Mouse (Mus musculus) MEL (cell line): ENCODE measurements around the gene Robo1. TPM values are rescaled to one million over a fixed set of nuclear protein-coding genes. Genes with fewer than 3 reads are reported as not detected.

Source experiments
- DNase-seq: peaks from one replicate; pipeline ENCODE4 v3.0.0; 2011; ENCODE audit warnings: low read depth, low spot score
- H3K27ac ChIP-seq: 2 replicates; pipeline ENCODE4 v1.5.1; 2012; ENCODE audit warnings: low read depth, mild to moderate bottlenecking, control low read depth, low read length, moderate library complexity; ENCODE audit not compliant: control insufficient read depth
- H3K27me3 ChIP-seq, 2 experiments: fragments of 150-350 bp in 1 of 2; sonication (generic) in 1 of 2; 2 replicates each; pipeline ENCODE4 v1.6.1; 2012; ENCODE audit warnings: low read length in 2 of 2, mild to moderate bottlenecking in 2 of 2, improper control_type of control experiment in 1 of 2, moderate library complexity in 1 of 2; ENCODE audit not compliant: insufficient read depth in 2 of 2, control insufficient read depth in 1 of 2
- H3K36me3 ChIP-seq, 2 experiments: 2 replicates each; pipeline ENCODE4 v1.6.1; 2012 to 2014; ENCODE audit warnings: low read length in 2 of 2, improper control_type of control experiment in 1 of 2, inconsistent platforms in 1 of 2, mild to moderate bottlenecking in 1 of 2; ENCODE audit not compliant: insufficient read depth in 2 of 2, control insufficient read depth in 1 of 2
- H3K4me1 ChIP-seq, 2 experiments: fragments of 150-350 bp in 1 of 2; sonication (generic) in 1 of 2; 2 replicates each; pipeline ENCODE4 v1.6.1; 2012; ENCODE audit warnings: low read length in 2 of 2, improper control_type of control experiment in 1 of 2, mild to moderate bottlenecking in 1 of 2; ENCODE audit not compliant: insufficient read depth in 2 of 2, control insufficient read depth in 1 of 2
- H3K4me3 ChIP-seq, 2 experiments: fragments of 150-350 bp in 1 of 2; sonication (generic) in 1 of 2; 2 replicates each; pipeline ENCODE4 v1.5.1; 2012; ENCODE audit warnings: low read depth in 2 of 2, low read length in 2 of 2, mild to moderate bottlenecking in 2 of 2, moderate library complexity in 2 of 2, control low read depth in 1 of 2, improper control_type of control experiment in 1 of 2; ENCODE audit not compliant: control insufficient read depth in 1 of 2, insufficient read depth in 1 of 2
- H3K79me2 ChIP-seq: 2 replicates; pipeline ENCODE4 v1.6.1; 2012; ENCODE audit warnings: mild to moderate bottlenecking, low read length, moderate library complexity; ENCODE audit not compliant: control insufficient read depth, poor library complexity, insufficient read depth
- H3K9ac ChIP-seq: 2 replicates; pipeline ENCODE4 v1.6.1; 2012; ENCODE audit warnings: low read depth, mild to moderate bottlenecking, control low read depth, low read length, moderate library complexity; ENCODE audit not compliant: control insufficient read depth, poor library complexity, severe bottlenecking
- H3K9me3 ChIP-seq: fragments of 150-350 bp; sonication (generic); replicated peaks from 2 replicates; pipeline ENCODE4 v1.6.1; 2012; ENCODE audit warnings: mild to moderate bottlenecking, low read length, improper control_type of control experiment, moderate library complexity; ENCODE audit not compliant: insufficient read depth
- BHLHE40 ChIP-seq: IDR thresholded peaks from 2 replicates; pipeline ENCODE4 v1.6.1; 2012; ENCODE audit warnings: low read depth, mild to moderate bottlenecking, inconsistent platforms, low read length, improper control_type of control experiment, borderline replicate concordance
- CHD1 ChIP-seq: IDR thresholded peaks from 2 replicates; pipeline ENCODE4 v1.6.1; 2012; ENCODE audit warnings: low read depth, mild to moderate bottlenecking, inconsistent platforms, low read length, improper control_type of control experiment
- CHD2 ChIP-seq: IDR thresholded peaks from 2 replicates; pipeline ENCODE4 v1.6.1; 2011; ENCODE audit warnings: low read length, improper control_type of control experiment
- CTCF ChIP-seq, 3 experiments: IDR thresholded peaks in 2 of 3; conservative IDR thresholded peaks in 1 of 3; 2 replicates each; pipeline ENCODE4 v1.5.1; 2011 to 2012; ENCODE audit warnings: low read length in 3 of 3, low read depth in 2 of 3, mild to moderate bottlenecking in 2 of 3, improper control_type of control experiment in 1 of 3, inconsistent platforms in 1 of 3, mixed read lengths in 1 of 3, moderate library complexity in 1 of 3; ENCODE audit not compliant: control insufficient read depth in 1 of 3, insufficient read depth in 1 of 3, poor library complexity in 1 of 3, severe bottlenecking in 1 of 3
- EP300 ChIP-seq, 2 experiments: IDR thresholded peaks; 2 replicates each; pipeline ENCODE4 v1.6.1; 2011; ENCODE audit warnings: improper control_type of control experiment in 2 of 2, low read length in 2 of 2, low read depth in 1 of 2, mild to moderate bottlenecking in 1 of 2
- ETS1 ChIP-seq: IDR thresholded peaks from 2 replicates; pipeline ENCODE4 v1.6.1; 2012; ENCODE audit warnings: low read depth, mild to moderate bottlenecking, inconsistent platforms, low read length, improper control_type of control experiment, moderate library complexity
- GATA1 ChIP-seq: IDR thresholded peaks from 2 replicates; pipeline ENCODE4 v1.6.1; 2011; ENCODE audit warnings: low read depth, low read length, improper control_type of control experiment
- HCFC1 ChIP-seq: IDR thresholded peaks from 2 replicates; pipeline ENCODE4 v1.6.1; 2012; ENCODE audit warnings: low read depth, mild to moderate bottlenecking, inconsistent platforms, low read length, improper control_type of control experiment, moderate library complexity
- JUND ChIP-seq: IDR thresholded peaks from 2 replicates; pipeline ENCODE4 v1.6.1; 2011; ENCODE audit warnings: low read depth, mild to moderate bottlenecking, improper control_type of control experiment, low read length
- KAT2A ChIP-seq: conservative IDR thresholded peaks from 2 replicates; pipeline ENCODE4 v1.6.1; 2012; ENCODE audit warnings: low read depth, low read length, improper control_type of control experiment, inconsistent platforms
- MAFK ChIP-seq: IDR thresholded peaks from 2 replicates; pipeline ENCODE4 v1.6.1; 2011; ENCODE audit warnings: low read depth, mild to moderate bottlenecking, low read length, improper control_type of control experiment, borderline replicate concordance
- MAX ChIP-seq: IDR thresholded peaks from 2 replicates; pipeline ENCODE4 v1.6.1; 2011; ENCODE audit warnings: low read length, improper control_type of control experiment
- MAZ ChIP-seq: IDR thresholded peaks from 2 replicates; pipeline ENCODE4 v1.6.1; 2012; ENCODE audit warnings: low read depth, mild to moderate bottlenecking, inconsistent platforms, low read length, improper control_type of control experiment
- MEF2A ChIP-seq: IDR thresholded peaks from 2 replicates; pipeline ENCODE4 v1.6.1; 2014; ENCODE audit warnings: low read depth, mild to moderate bottlenecking, inconsistent platforms, low read length, improper control_type of control experiment; ENCODE audit not compliant: poor library complexity, insufficient replicate concordance, severe bottlenecking; ENCODE audit errors: extremely low read depth
- MYC ChIP-seq: IDR thresholded peaks from 2 replicates; pipeline ENCODE4 v1.6.1; 2011; ENCODE audit warnings: low read depth, mild to moderate bottlenecking, low read length, improper control_type of control experiment, moderate library complexity
- NELFE ChIP-seq: IDR thresholded peaks from 2 replicates; pipeline ENCODE4 v1.6.1; 2011; ENCODE audit warnings: low read depth, low read length, improper control_type of control experiment
- NRF1 ChIP-seq: IDR thresholded peaks from 2 replicates; pipeline ENCODE4 v1.6.1; 2014; ENCODE audit warnings: low read depth, mild to moderate bottlenecking, inconsistent platforms, low read length, improper control_type of control experiment, moderate library complexity; ENCODE audit not compliant: poor library complexity, insufficient read depth, severe bottlenecking
- POLR2A ChIP-seq, 2 experiments: IDR thresholded peaks; 2 replicates each; pipeline ENCODE4 v1.6.1; 2011 to 2012; ENCODE audit warnings: low read length in 2 of 2, mild to moderate bottlenecking in 2 of 2, control low read depth in 1 of 2, improper control_type of control experiment in 1 of 2, low read depth in 1 of 2, moderate library complexity in 1 of 2; ENCODE audit not compliant: control insufficient read depth in 1 of 2, insufficient read depth in 1 of 2, poor library complexity in 1 of 2
- POLR2AphosphoS2 ChIP-seq: IDR thresholded peaks from 2 replicates; pipeline ENCODE4 v1.6.1; 2011; ENCODE audit warnings: low read length, improper control_type of control experiment
- POLR2AphosphoS5 ChIP-seq: IDR thresholded peaks from 2 replicates; pipeline ENCODE4 v1.6.1; 2012; ENCODE audit warnings: low read depth, borderline replicate concordance, mild to moderate bottlenecking, inconsistent platforms, low read length, moderate library complexity, mixed read lengths
- RCOR1 ChIP-seq: IDR thresholded peaks from 2 replicates; pipeline ENCODE4 v1.6.1; 2012; ENCODE audit warnings: low read depth, mild to moderate bottlenecking, inconsistent platforms, low read length, improper control_type of control experiment
- SIN3A ChIP-seq: IDR thresholded peaks from 2 replicates; pipeline ENCODE4 v1.6.1; 2012; ENCODE audit warnings: low read length, improper control_type of control experiment, inconsistent platforms
- SMC3 ChIP-seq: IDR thresholded peaks from 2 replicates; pipeline ENCODE4 v1.6.1; 2011; ENCODE audit warnings: low read depth, low read length, improper control_type of control experiment
- TAL1 ChIP-seq: IDR thresholded peaks from 2 replicates; pipeline ENCODE4 v1.6.1; 2012; ENCODE audit warnings: mild to moderate bottlenecking, inconsistent platforms, low read length, moderate library complexity, mixed read lengths
- TBP ChIP-seq: IDR thresholded peaks from 2 replicates; pipeline ENCODE4 v1.8.0; 2011; ENCODE audit warnings: low read depth, low read length, improper control_type of control experiment
- TCF12 ChIP-seq: IDR thresholded peaks from 2 replicates; pipeline ENCODE4 v1.6.1; 2014; ENCODE audit warnings: low read depth, mild to moderate bottlenecking, inconsistent platforms, low read length, improper control_type of control experiment, moderate library complexity
- UBTF ChIP-seq: IDR thresholded peaks from 2 replicates; pipeline ENCODE4 v1.6.1; 2012; ENCODE audit warnings: low read depth, mild to moderate bottlenecking, inconsistent platforms, low read length, improper control_type of control experiment, moderate library complexity, borderline replicate concordance; ENCODE audit not compliant: insufficient read depth
- USF1 ChIP-seq: IDR thresholded peaks from 2 replicates; pipeline ENCODE4 v1.6.1; 2014; ENCODE audit warnings: low read depth, mild to moderate bottlenecking, inconsistent platforms, low read length, improper control_type of control experiment, moderate library complexity
- ZC3H11A ChIP-seq: IDR thresholded peaks from 2 replicates; pipeline ENCODE4 v1.6.1; 2012; ENCODE audit warnings: low read depth, mild to moderate bottlenecking, inconsistent platforms, low read length, improper control_type of control experiment
- ZKSCAN1 ChIP-seq: IDR thresholded peaks from 2 replicates; pipeline ENCODE4 v1.6.1; 2012; ENCODE audit warnings: low read depth, mild to moderate bottlenecking, inconsistent platforms, low read length, improper control_type of control experiment, moderate library complexity
- ZMIZ1 ChIP-seq: IDR thresholded peaks from 2 replicates; pipeline ENCODE4 v1.6.1; 2012; ENCODE audit warnings: low read depth, mild to moderate bottlenecking, inconsistent platforms, low read length, improper control_type of control experiment, moderate library complexity
- polyA plus RNA-seq, 2 experiments: library from polyadenylated mRNA; stranded (reverse) in 1 of 2; unstranded in 1 of 2; fragments of >175 nt in 1 of 2; fragments of >200 nt in 1 of 2; gene quantifications; 2 replicates each; pipeline versions ENCODE4 v1.2.1 to v1.2.4; 2012; ENCODE audit warnings: low replicate concordance in 2 of 2, low read depth in 1 of 2; ENCODE audit not compliant: insufficient read length in 2 of 2, insufficient read depth in 1 of 2, missing spikeins in 1 of 2
- total RNA-seq: library from RNA; depleted of rRNA; stranded (reverse); fragments of 300-350 nt; gene quantifications from 2 replicates; pipeline ENCODE4 v1.2.3, GENCODE M21; 2012

Gene Robo1
- total and polyA plus RNA-seq, 3 experiments, result not detected

DNA sequence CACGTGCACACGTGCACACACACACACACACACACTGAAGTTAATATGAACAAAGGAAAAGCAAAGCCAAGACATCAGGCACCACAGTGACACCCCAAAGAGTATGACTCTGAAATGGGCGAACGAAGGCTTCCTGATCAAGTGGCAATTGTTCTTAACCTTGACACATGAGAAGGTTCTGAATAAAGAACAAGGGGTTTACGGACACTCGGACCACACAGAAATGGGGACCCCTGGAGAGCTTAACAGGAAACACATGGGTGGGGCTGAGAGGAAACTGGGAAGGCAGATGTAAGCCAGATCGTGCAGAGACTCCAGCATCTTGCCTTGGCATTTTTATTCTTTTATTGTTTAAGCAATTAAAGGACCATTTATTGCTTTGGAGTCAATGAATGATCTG, 703.2 kb downstream of the Robo1 start:
- Histone ChIP-seq H3K9me3 (no peaks in the 10 kb centered on the region), H3K36me3 (no peaks in the 10 kb centered on the region), H3K9ac (no peak overlapping the region), H3K27ac (no peak overlapping the region), H3K4me3 (no peak overlapping the region), H3K4me1 (no peaks in the 10 kb centered on the region), H3K27me3 (no peaks in the 10 kb centered on the region), H3K79me2 (no peaks in the 10 kb centered on the region)
- no peak for DNase-seq
- TF ChIP-seq POLR2A (IDR thresholded peaks at IDR 0.05; ENCODE audit: control insufficient read depth in 1 of 2, insufficient read depth in 1 of 2, low read depth in 1 of 2, low read length in 2 of 2, poor library complexity in 1 of 2) (no peak), MAX (no peak), USF1 (no peak), KAT2A (no peak), JUND (no peak), TCF12 (no peak), MAFK (no peak), SIN3A (no peak), EP300 (IDR thresholded peaks at IDR 0.05; ENCODE audit: low read depth in 1 of 2, low read length in 2 of 2) (no peak), SMC3 (no peak), RCOR1 (no peak), GATA1 (no peak), HCFC1 (no peak), POLR2AphosphoS2 (no peak), UBTF (no peak), TAL1 (no peak), ZMIZ1 (no peak), CTCF (IDR thresholded peaks at IDR 0.05 in 2 of 3, conservative IDR thresholded peaks at IDR 0.05 in 1 of 3; ENCODE audit: control insufficient read depth in 1 of 3, insufficient read depth in 1 of 3, low read depth in 2 of 3, low read length in 3 of 3, poor library complexity in 1 of 3, severe bottlenecking in 1 of 3) (no peak), ZKSCAN1 (no peak), ETS1 (no peak)

DNA sequence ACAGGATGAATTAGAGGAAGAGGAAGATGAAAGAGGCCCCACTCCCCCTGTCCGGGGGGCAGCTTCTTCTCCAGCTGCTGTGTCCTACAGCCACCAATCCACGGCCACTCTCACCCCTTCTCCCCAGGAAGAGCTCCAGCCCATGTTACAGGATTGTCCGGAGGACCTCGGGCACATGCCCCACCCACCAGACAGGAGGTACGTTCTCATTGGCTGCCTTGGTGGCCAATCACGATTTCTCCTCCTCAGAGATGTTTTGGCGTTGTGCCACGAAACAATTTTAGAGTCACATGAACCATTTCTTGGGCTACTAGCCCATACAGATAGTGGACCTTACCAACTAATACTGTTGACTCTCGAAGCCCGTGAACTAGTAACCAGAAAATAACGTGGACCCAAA, 704.8 kb downstream of the Robo1 start:
- Histone ChIP-seq H3K27ac (no peak overlapping the region), H3K9me3 (no peaks in the 10 kb centered on the region), H3K36me3 (no peaks in the 10 kb centered on the region), H3K27me3 (no peaks in the 10 kb centered on the region), H3K4me3 (no peak overlapping the region), H3K79me2 (no peaks in the 10 kb centered on the region), H3K9ac (no peak overlapping the region), H3K4me1 (no peaks in the 10 kb centered on the region)
- TF ChIP-seq TCF12, result no peak
- TF ChIP-seq TBP, result no peak
- TF ChIP-seq NRF1, result no peak
- no peak for TF ChIP-seq POLR2AphosphoS2
- no peak for TF ChIP-seq UBTF
- TF ChIP-seq GATA1, result no peak
- no peak for TF ChIP-seq MAZ
- TF ChIP-seq BHLHE40, result no peak
- TF ChIP-seq CHD1, result no peak
- TF ChIP-seq CTCF (IDR thresholded peaks at IDR 0.05 in 2 of 3, conservative IDR thresholded peaks at IDR 0.05 in 1 of 3; ENCODE audit: control insufficient read depth in 1 of 3, insufficient read depth in 1 of 3, low read depth in 2 of 3, low read length in 3 of 3, poor library complexity in 1 of 3, severe bottlenecking in 1 of 3), result no peak
- TF ChIP-seq SIN3A, result no peak
- TF ChIP-seq ZC3H11A, result no peak
- no peak for TF ChIP-seq NELFE
- no peak for TF ChIP-seq MYC
- no peak for TF ChIP-seq ETS1
- TF ChIP-seq POLR2AphosphoS5, result no peak
- no peak for TF ChIP-seq CHD2
- TF ChIP-seq MEF2A, result no peak
- no peak for DNase-seq
